Mouse (Mus musculus) CH12.LX (cell line): ENCODE measurements around the gene Prodh2. TPM values are rescaled to one million over a fixed set of nuclear protein-coding genes. Genes with fewer than 3 reads are reported as not detected.

Experiments
- DNase-seq: peaks from one replicate; pipeline ENCODE4 v3.0.0-alpha.2; 2013; ENCODE audit errors: extremely low read depth
- H3K27ac ChIP-seq: 2 replicates; pipeline ENCODE4 v1.5.1; 2012; ENCODE audit warnings: low read depth, mild to moderate bottlenecking, control low read depth, moderate library complexity; ENCODE audit not compliant: insufficient read depth
- H3K27me3 ChIP-seq: replicated peaks from 2 replicates; pipeline ENCODE3; 2012; ENCODE audit warnings: inconsistent platforms
- H3K36me3 ChIP-seq, 2 experiments: replicated peaks in 1 of 2; 2 replicates each; pipeline versions ENCODE3 to v1.6.1; 2012; ENCODE audit warnings: inconsistent platforms in 1 of 2, low read length in 1 of 2, mild to moderate bottlenecking in 1 of 2, mixed read lengths in 1 of 2, moderate library complexity in 1 of 2; ENCODE audit not compliant: control insufficient read depth in 1 of 2, insufficient read depth in 1 of 2
- H3K4me1 ChIP-seq, 2 experiments: 2 replicates each; pipeline ENCODE4 v1.6.1; 2012; ENCODE audit warnings: inconsistent platforms in 1 of 2, moderate library complexity in 1 of 2; ENCODE audit not compliant: insufficient read depth in 2 of 2, control insufficient read depth in 1 of 2
- H3K4me2 ChIP-seq: 2 replicates; pipeline ENCODE4 v1.6.1; 2012; ENCODE audit warnings: low read depth, mild to moderate bottlenecking, control low read depth; ENCODE audit not compliant: poor library complexity, insufficient read depth, severe bottlenecking
- H3K4me3 ChIP-seq, 3 experiments: fragments of 150-350 bp in 1 of 3; sonication (generic) in 1 of 3; replicated peaks in 1 of 3; 2 replicates each; pipeline versions ENCODE3 to v1.5.1; 2011 to 2012; ENCODE audit warnings: low read depth in 2 of 3, low read length in 2 of 3, mild to moderate bottlenecking in 2 of 3, moderate library complexity in 2 of 3, control low read depth in 1 of 3, improper control_type of control experiment in 1 of 3, inconsistent platforms in 1 of 3, mixed read lengths in 1 of 3; ENCODE audit not compliant: poor library complexity in 1 of 3
- H3K79me2 ChIP-seq: replicated peaks from 2 replicates; pipeline ENCODE4 v1.6.1; 2012; ENCODE audit warnings: mild to moderate bottlenecking, moderate library complexity; ENCODE audit not compliant: control insufficient read depth, poor library complexity, insufficient read depth, severe bottlenecking; ENCODE audit errors: extremely low read depth
- H3K9ac ChIP-seq: 2 replicates; pipeline ENCODE4 v1.6.1; 2012; ENCODE audit warnings: low read depth, mild to moderate bottlenecking, control low read depth, moderate library complexity; ENCODE audit not compliant: insufficient read depth
- H3K9me3 ChIP-seq: replicated peaks from 2 replicates; pipeline ENCODE3; 2012; ENCODE audit warnings: low read length, inconsistent platforms, mixed read lengths
- BHLHE40 ChIP-seq: IDR thresholded peaks from 2 replicates; pipeline ENCODE4 v1.6.1; 2011; ENCODE audit warnings: mild to moderate bottlenecking, low read depth, low read length, improper control_type of control experiment
- CHD2 ChIP-seq: IDR thresholded peaks from 2 replicates; pipeline ENCODE4 v1.6.1; 2011; ENCODE audit warnings: low read length, improper control_type of control experiment
- CTCF ChIP-seq, 2 experiments: IDR thresholded peaks in 1 of 2; conservative IDR thresholded peaks in 1 of 2; 2 replicates each; pipeline ENCODE4 v1.5.1; 2011 to 2012; ENCODE audit warnings: low read depth in 2 of 2, low read length in 2 of 2, improper control_type of control experiment in 1 of 2, inconsistent platforms in 1 of 2, mild to moderate bottlenecking in 1 of 2, moderate library complexity in 1 of 2
- ELF1 ChIP-seq: IDR thresholded peaks from 2 replicates; pipeline ENCODE4 v1.6.1; 2014; ENCODE audit warnings: low read depth, mild to moderate bottlenecking, inconsistent platforms, low read length, improper control_type of control experiment
- ETS1 ChIP-seq: conservative IDR thresholded peaks from 2 replicates; pipeline ENCODE4 v1.6.1; 2012; ENCODE audit warnings: low read depth, mild to moderate bottlenecking, inconsistent platforms, low read length, improper control_type of control experiment, moderate library complexity
- GABPA ChIP-seq: IDR thresholded peaks from 2 replicates; pipeline ENCODE4 v1.6.1; 2012; ENCODE audit warnings: low read depth, low read length, improper control_type of control experiment, inconsistent platforms; ENCODE audit not compliant: insufficient replicate concordance
- HCFC1 ChIP-seq: IDR thresholded peaks from 2 replicates; pipeline ENCODE4 v1.6.1; 2012; ENCODE audit warnings: low read depth, mild to moderate bottlenecking, inconsistent platforms, low read length, improper control_type of control experiment
- JUN ChIP-seq: IDR thresholded peaks from 2 replicates; pipeline ENCODE4 v1.6.1; 2011; ENCODE audit warnings: low read depth, mild to moderate bottlenecking, low read length, improper control_type of control experiment, moderate library complexity; ENCODE audit not compliant: insufficient read depth
- JUND ChIP-seq: conservative IDR thresholded peaks from 2 replicates; pipeline ENCODE4 v1.6.1; 2011; ENCODE audit warnings: low read depth, low read length, improper control_type of control experiment
- KAT2A ChIP-seq: IDR thresholded peaks from 2 replicates; pipeline ENCODE4 v1.6.1; 2012; ENCODE audit warnings: low read length, improper control_type of control experiment, inconsistent platforms; ENCODE audit not compliant: insufficient replicate concordance
- MAFK ChIP-seq: IDR thresholded peaks from 2 replicates; pipeline ENCODE4 v1.6.1; 2011; ENCODE audit warnings: low read length, improper control_type of control experiment; ENCODE audit not compliant: insufficient replicate concordance
- MAZ ChIP-seq: IDR thresholded peaks from 2 replicates; pipeline ENCODE4 v1.6.1; 2012; ENCODE audit warnings: low read depth, mild to moderate bottlenecking, inconsistent platforms, low read length, improper control_type of control experiment, moderate library complexity
- MEF2A ChIP-seq: IDR thresholded peaks from 2 replicates; pipeline ENCODE4 v1.6.1; 2014; ENCODE audit warnings: low read depth, mild to moderate bottlenecking, inconsistent platforms, low read length, improper control_type of control experiment, borderline replicate concordance
- MXI1 ChIP-seq: IDR thresholded peaks from 2 replicates; pipeline ENCODE4 v1.6.1; 2011; ENCODE audit warnings: mild to moderate bottlenecking, low read depth, low read length, improper control_type of control experiment
- MYC ChIP-seq: IDR thresholded peaks from 2 replicates; pipeline ENCODE4 v1.6.1; 2011; ENCODE audit warnings: low read depth, mild to moderate bottlenecking, improper control_type of control experiment, low read length
- NRF1 ChIP-seq: IDR thresholded peaks from 2 replicates; pipeline ENCODE4 v1.6.1; 2014; ENCODE audit warnings: low read depth, mild to moderate bottlenecking, inconsistent platforms, low read length, improper control_type of control experiment, moderate library complexity
- PAX5 ChIP-seq: IDR thresholded peaks from 2 replicates; pipeline ENCODE4 v1.6.1; 2012; ENCODE audit warnings: low read length, inconsistent platforms, mixed read lengths
- POLR2A ChIP-seq: IDR thresholded peaks from 2 replicates; pipeline ENCODE4 v1.6.1; 2011; ENCODE audit warnings: low read depth, mild to moderate bottlenecking, improper control_type of control experiment, low read length
- RAD21 ChIP-seq: IDR thresholded peaks from 2 replicates; pipeline ENCODE4 v1.6.1; 2011; ENCODE audit warnings: low read depth, mild to moderate bottlenecking, low read length, improper control_type of control experiment, moderate library complexity
- RCOR1 ChIP-seq: conservative IDR thresholded peaks from 2 replicates; pipeline ENCODE4 v1.6.1; 2012; ENCODE audit warnings: low read depth, mild to moderate bottlenecking, inconsistent platforms, low read length, improper control_type of control experiment
- TCF12 ChIP-seq: IDR thresholded peaks from 2 replicates; pipeline ENCODE4 v1.6.1; 2014; ENCODE audit warnings: low read depth, mild to moderate bottlenecking, inconsistent platforms, low read length, improper control_type of control experiment
- UBTF ChIP-seq: IDR thresholded peaks from 2 replicates; pipeline ENCODE4 v1.6.1; 2012; ENCODE audit warnings: low read depth, mild to moderate bottlenecking, inconsistent platforms, low read length, improper control_type of control experiment, moderate library complexity
- USF2 ChIP-seq: conservative IDR thresholded peaks from 2 replicates; pipeline ENCODE4 v1.6.1; 2011; ENCODE audit warnings: low read depth, low read length, improper control_type of control experiment
- ZKSCAN1 ChIP-seq: IDR thresholded peaks from 2 replicates; pipeline ENCODE4 v1.6.1; 2012; ENCODE audit warnings: low read depth, inconsistent platforms, low read length, improper control_type of control experiment, borderline replicate concordance
- ZMIZ1 ChIP-seq: IDR thresholded peaks from 2 replicates; pipeline ENCODE4 v1.6.1; 2012; ENCODE audit warnings: low read depth, mild to moderate bottlenecking, inconsistent platforms, low read length, improper control_type of control experiment
- ZNF384 ChIP-seq: IDR thresholded peaks from 2 replicates; pipeline ENCODE4 v1.6.1; 2012; ENCODE audit warnings: low read depth, low read length, improper control_type of control experiment, inconsistent platforms
- dilution Hi-C: fragments of 300-500 bp; cut with MboI; formaldehyde crosslinking; loops from 2 replicates; pipeline ENCODE4 v1.14.3; 2020; ENCODE audit warnings: low sequenced_read_pairs; ENCODE audit not compliant: extremely low pct_unique_long_range_greater_than_20kb, extremely low pct_ligation_motif_present
- in situ Hi-C: fragments of 300-500 bp; cut with MboI; formaldehyde crosslinking; loops from 3 replicates; pipeline ENCODE4 v1.14.3; 2019; ENCODE audit warnings: low sequenced_read_pairs, low pct_ligation_motif_present, low pct_unique_long_range_greater_than_20kb, mixed read lengths
- polyA plus RNA-seq: library from polyadenylated mRNA; unstranded; fragments of >175 nt; gene quantifications from 2 replicates; pipeline ENCODE4 v1.2.1, GENCODE M21; 2012; ENCODE audit warnings: low read depth; ENCODE audit not compliant: insufficient read length
- total RNA-seq, 2 experiments: library from RNA; depleted of rRNA; stranded (reverse); fragments of 300-350 nt in 1 of 2; fragments of >200 nt in 1 of 2; gene quantifications; 2 replicates each; pipeline ENCODE4 v1.2.3; 2012 to 2014

Prodh2 gene
- total RNA-seq (2012; rRNA removed) (not detected in 2 replicates), total RNA-seq (2014; rRNA removed) (not detected in 2 replicates), polyA plus RNA-seq (not detected in 2 replicates)

- Histone ChIP-seq H3K9me3 (peaks cover 11% of the 10 kb centered on the region), H3K27me3 (peaks cover 50% of the 10 kb centered on the region), H3K4me3 (no peak within 1 kb of the TSS), H3K79me2 (no peaks in the 10 kb centered on the region; the same call in 1 of the 2 replicates), H3K27ac (no peak within 1 kb of the TSS), H3K4me2 (no peak within 1 kb of the TSS), H3K9ac (no peak within 1 kb of the TSS), H3K4me1 (no peaks in the 10 kb centered on the region), H3K36me3 (no peaks in the 10 kb centered on the region)
- in situ Hi-C loops (loop anchor here (10.0 kb wide), 1 partner anchor 49 kb away; the partner anchor contains the start of gene Aplp1), dilution Hi-C loops (no loop called here)
- TF ChIP-seq ETS1 (no peak), CTCF (conservative IDR thresholded peaks at IDR 0.05 in 1 of 2, IDR thresholded peaks at IDR 0.05 in 1 of 2; ENCODE audit: low read depth in 2 of 2, low read length in 2 of 2) (no peak), TCF12 (no peak), GABPA (no peak), UBTF (no peak), HCFC1 (no peak), MXI1 (no peak), RAD21 (no peak), MAFK (no peak), POLR2A (no peak), ELF1 (no peak), CHD2 (no peak), MAZ (no peak)
- no peak for DNase-seq
Measured at GRCm38 (mm10) chr7:30493401-30493931, at the start of gene Prodh2. Prodh2 (plus strand) TSS chr7:30493622.

DNA sequence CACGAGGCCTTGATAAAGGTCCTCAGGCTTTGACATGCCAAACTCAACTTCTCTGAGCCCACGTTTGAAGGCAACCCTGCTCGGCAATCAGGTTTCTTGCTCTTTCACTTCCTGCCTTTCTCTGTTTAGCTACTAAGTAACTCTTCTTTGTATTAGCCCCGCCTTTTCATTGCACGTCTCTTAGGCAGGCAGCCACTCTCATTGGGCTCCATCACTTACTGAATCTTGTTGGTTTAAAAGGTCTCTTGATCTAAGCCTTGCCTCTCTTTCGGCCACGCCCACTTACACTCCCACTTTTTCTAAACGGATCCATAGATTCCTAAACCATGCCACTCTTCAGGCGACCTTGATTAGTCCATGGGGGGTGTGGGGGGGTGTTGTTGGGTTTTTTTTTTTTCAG is 49.7 kb upstream of the Prodh2 start:
- TF ChIP-seq RCOR1, result no peak
- TF ChIP-seq ZMIZ1, result no peak
- TF ChIP-seq ELF1, result no peak
- TF ChIP-seq BHLHE40, result no peak
- TF ChIP-seq NRF1, result no peak
- no peak for TF ChIP-seq ETS1
- no peak for TF ChIP-seq CTCF (conservative IDR thresholded peaks at IDR 0.05 in 1 of 2, IDR thresholded peaks at IDR 0.05 in 1 of 2; ENCODE audit: low read depth in 2 of 2, low read length in 2 of 2)
- no peak for TF ChIP-seq ZKSCAN1
- TF ChIP-seq ZNF384, result no peak
- TF ChIP-seq MYC, result no peak
- TF ChIP-seq CHD2, result no peak
- no peak for TF ChIP-seq RAD21
- TF ChIP-seq KAT2A, result no peak
- no peak for TF ChIP-seq POLR2A
- no peak for TF ChIP-seq USF2
- TF ChIP-seq JUN, result no peak
- no peak for TF ChIP-seq MEF2A
- TF ChIP-seq PAX5, result no peak
- no peak for TF ChIP-seq JUND
- H3K27ac ChIP-seq, result no peak overlapping the region
- dilution Hi-C loops (no loop called here), in situ Hi-C loops (loop anchor here (10.0 kb wide), 1 partner anchor 51 kb away; the partner anchor contains the start of gene Prodh2)
- H3K36me3 ChIP-seq, result no peaks in the 10 kb centered on the region
- peaks cover 38% of the 10 kb centered on the region for H3K9me3 ChIP-seq
- no peaks in the 10 kb centered on the region for H3K4me1 ChIP-seq
- no peak overlapping the region for H3K4me3 ChIP-seq
- peaks cover 67% of the 10 kb centered on the region for H3K27me3 ChIP-seq
- H3K9ac ChIP-seq, result no peak overlapping the region
- H3K79me2 ChIP-seq, result no peaks in the 10 kb centered on the region
- H3K4me2 ChIP-seq, result no peak overlapping the region
- DNase-seq, result no peak
